Comparison of ENCODE assay signal across 10 mouse cellular contexts in the genomic region with DNA sequence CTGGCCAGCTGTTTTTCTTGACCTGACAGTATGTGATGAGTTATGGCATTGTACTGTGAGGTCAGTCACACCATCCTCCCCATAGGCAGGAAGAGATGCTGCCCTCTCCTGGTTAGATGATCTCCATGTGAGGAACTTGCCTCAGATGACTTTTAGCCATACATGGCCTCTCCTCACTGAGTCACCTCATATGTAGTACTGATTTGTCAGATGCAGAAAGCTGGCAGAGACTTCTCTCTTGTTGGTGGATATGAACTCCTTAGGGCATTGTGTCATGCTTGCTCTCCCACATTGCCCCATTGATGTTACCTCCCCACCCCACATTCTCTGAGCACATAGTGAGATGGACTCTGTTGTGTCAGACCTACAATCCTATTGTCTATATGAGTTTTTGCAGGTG. TPM values are rescaled to one million over a fixed set of nuclear protein-coding genes. Genes with fewer than 3 reads are reported as not detected.
"Had no signal": no experiment of that assay in that cellular context is flagged by ENCODE, and none has a peak within 500 bp of the region (broad histone marks: within the 10 kb centered on the region; RNA-seq: fewer than 3 reads in every experiment).

No protein-coding gene starts in this region.

RNA-seq across cellular contexts. Expression of gene Gm15448, which starts 5.1 kb away (rescaled TPM):
- total RNA-seq: left cerebral cortex, adult 18-20 months; left cerebral cortex, adult 2 months; left cerebral cortex, adult 8-10 months; left cerebral cortex, postnatal 10 days; left cerebral cortex, postnatal 14 days; left cerebral cortex, postnatal 25 days; left cerebral cortex, postnatal 36 days; left cerebral cortex, postnatal 4 days; megakaryocyte-erythroid progenitor cell, adult 5-6 weeks; midbrain, postnatal 0 days had no signal

RNA-seq across cellular contexts. Expression of gene Pira2, which starts 14.2 kb away (rescaled TPM):
- total RNA-seq: left cerebral cortex, adult 2 months; left cerebral cortex, adult 8-10 months; left cerebral cortex, postnatal 10 days; left cerebral cortex, postnatal 14 days; left cerebral cortex, postnatal 25 days; left cerebral cortex, postnatal 36 days; left cerebral cortex, postnatal 4 days; megakaryocyte-erythroid progenitor cell, adult 5-6 weeks; midbrain, postnatal 0 days had no signal
